Mouse (Mus musculus): ENCODE measurements around the gene Pigr.

The Pigr gene

DNA sequence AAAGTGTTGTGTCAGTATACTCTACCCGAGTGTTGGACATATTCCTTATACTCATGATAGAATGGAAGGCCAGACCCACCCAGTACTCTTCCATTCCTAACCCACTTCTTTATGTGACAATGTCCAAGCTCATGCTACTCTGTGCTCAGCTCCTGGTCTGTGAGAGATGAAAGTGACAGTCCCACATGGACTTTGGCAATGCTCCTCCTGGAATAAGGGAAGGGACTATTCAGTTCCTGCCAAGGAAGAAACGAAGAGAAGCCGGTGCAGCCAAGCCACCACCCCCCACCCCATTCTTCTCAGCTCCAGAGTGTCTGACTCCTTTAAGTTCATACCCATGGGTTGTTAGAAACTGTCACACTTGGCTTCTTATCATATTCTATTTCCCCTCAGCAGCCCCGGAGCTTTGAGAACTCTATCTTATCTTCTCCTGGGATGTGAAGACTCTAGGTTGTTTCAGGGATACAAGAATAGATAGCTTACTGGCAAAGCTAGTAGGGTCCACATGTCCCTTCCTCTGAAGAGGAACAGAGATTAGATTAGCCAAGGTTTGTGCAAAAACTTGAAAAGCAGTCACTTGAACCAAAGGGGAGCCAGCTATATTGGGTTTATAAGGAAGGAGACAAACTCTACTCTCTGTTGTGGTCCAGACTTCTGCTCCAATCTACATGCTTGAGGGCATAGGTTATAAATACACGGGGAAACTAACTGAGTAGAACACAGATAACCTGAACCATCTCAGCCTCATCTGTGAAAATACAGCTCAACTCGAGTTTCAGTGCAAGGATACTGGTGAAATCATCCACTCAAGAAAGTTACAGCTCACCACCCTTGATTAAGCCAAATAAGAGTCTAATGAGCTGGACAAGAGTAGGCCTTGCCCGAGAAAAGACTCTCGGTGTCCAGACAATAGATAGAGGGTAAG lies 3.7 kb downstream of the Pigr start:
- no peak for DNase-seq (ENCODE audit: low spot score)

DNA sequence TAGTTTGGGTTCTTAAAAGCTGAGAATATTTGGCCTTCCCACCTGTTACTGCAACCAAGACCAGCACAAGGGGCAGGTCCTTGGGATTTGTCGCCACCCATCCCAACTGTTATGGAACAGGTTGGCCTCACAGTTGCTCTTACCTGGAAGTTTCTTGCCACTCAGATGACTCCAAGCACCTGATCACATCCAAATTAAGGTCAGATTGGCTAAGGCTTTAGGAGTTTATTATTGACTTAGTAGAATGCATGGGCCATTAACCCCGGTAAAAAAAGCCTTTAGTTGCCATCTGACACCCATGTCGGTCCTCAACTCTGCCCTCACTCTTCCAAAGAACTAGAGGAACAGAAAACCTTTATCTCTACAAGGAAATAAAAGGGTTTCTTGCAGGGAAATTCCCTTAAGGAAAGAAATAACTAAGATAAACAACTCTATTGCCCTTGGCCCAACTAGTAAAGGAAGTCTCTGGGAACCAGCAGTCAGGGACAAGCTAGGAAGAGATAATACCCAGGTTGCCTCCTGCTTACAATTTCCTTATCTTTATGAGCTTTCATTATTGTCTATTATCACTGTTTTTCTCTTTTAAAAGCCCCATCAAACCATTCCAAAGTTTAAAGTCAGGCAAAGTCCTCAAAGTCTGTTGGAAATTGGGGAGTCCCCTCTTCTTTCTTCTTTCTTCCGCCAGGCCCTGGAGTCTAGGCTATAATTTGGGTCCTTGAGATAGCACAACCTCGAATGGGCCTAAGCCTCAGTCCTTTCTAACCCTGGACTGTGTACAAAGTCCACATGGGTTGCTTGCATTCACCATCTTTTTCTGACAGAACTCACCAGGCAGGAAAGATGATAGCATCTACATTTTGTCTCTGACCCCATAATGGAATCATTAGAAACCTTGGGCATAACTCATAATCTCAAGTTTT lies 6.0 kb downstream of the Pigr start:
- DNase-seq (ENCODE audit: low spot score): no peak

DNA sequence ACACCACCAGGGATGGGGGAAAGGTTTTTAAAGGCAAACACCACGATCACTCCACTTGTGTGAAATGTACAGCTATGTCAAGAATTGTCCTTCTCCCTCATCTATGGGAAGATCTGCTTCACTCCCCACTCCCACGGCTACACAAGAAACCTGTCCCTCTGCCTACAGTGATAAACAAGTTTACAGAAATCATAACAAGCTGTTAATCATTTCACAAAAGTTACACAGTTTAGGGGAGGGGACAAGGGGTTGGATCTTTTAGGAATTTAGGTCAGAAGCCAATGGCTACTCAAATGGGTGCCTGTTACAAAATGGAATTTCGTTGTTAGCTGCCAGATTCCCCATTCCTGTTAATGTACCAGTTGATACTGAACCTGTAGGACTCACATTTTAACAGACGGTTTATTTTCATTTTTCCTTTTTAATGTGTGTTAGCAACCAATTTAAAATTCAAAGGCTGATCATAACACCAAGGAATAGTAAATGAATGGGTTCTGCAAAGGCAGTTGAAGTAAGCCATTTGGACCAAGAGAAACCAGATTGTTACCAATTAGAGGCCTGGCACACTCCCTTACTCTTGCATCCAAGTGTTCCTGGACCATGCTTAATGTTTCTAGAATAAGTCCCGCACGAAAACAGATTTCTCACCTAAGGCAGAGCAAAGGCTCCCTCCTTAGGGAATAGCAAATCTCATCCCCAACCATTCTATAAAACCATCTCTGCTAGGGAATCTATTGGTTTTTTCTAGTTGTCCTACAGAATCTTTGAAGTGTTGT lies 8.9 kb downstream of the Pigr start:
- no peak for DNase-seq (ENCODE audit: low spot score)

DNA sequence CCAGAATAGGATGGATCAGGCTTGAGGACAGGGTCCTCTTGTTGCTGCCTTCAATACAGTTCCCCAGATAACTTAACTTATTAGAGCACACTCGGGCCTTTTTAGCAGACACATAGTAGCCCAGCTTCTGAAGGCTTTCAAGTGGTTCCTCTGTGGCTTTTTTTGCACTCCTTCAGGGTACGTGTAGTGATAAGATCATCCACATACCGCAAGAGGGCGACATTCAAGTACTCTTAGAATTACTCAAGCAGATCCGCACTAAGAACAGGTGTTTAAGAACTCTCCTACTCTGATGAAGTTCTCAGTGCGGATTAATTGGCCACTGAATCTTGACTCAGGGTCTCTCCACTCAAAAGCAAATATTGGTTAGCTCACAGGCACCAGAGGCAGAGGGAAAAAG lies 11.8 kb downstream of the Pigr start:
- no peak for DNase-seq (ENCODE audit: low spot score)

DNA sequence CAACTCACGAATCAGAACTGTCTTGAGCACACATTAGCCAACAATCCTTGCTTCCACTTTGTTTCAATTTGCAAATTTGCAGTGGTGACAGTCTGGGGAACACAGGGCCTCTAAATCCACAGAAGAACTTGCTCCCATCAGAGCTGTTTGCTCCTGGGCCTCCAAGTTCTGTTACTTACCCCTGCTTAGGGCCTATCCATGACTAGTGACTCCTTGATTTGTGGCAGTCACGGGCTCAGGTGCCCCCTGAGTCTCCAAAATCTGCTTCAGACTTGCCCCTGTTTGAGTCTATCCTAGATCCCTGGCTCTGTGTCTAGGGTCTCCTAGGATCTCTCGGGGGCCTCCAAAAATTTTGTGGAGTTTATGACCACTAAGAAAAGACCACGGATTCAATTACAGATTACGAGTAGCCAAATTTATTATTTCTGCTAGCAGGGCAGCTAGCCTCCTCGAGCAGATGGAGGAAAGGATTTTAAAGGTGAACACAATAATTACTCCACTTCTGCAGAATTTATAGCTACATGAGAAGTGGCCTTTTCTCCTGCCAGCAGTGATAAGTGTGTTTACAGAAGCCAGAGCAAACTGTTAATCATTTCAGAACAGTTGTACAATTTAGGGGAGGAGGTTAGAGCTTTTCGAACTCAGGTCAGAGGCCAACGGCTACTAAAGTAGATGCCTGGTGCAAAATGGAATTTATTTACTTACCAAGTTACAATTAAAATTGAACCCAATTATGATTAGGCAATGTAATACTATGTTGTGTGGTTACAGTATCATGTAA lies 14.3 kb downstream of the Pigr start:
- no peak for DNase-seq (ENCODE audit: low spot score)

DNA sequence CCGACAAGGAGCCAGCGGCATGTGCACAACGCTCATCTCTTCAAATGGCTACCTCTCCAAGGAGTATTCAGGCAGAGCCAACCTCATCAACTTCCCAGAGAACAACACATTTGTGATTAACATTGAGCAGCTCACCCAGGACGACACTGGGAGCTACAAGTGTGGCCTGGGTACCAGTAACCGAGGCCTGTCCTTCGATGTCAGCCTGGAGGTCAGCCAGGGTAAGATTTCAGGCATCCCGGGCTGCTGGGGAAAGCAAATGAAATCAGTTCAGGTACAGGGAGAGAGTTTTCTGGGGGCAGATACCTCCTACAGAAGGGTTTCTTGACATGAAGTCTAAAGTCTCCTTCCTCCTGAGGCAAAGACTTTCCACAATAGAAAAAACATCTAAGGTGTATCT lies 15.1 kb downstream of the Pigr start:
- no peak for DNase-seq (ENCODE audit: low spot score)

DNA sequence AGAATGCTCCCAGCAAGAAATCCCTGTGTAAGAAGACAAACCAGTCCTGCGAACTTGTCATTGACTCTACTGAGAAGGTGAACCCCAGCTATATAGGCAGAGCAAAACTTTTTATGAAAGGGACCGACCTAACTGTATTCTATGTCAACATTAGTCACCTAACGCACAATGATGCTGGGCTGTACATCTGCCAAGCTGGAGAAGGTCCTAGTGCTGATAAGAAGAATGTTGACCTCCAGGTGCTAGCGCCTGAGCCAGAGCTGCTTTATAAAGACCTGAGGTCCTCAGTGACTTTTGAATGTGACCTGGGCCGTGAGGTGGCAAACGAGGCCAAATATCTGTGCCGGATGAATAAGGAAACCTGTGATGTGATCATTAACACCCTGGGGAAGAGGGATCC lies 18.0 kb downstream of the Pigr start:
- no peak for DNase-seq (ENCODE audit: low spot score)

DNA sequence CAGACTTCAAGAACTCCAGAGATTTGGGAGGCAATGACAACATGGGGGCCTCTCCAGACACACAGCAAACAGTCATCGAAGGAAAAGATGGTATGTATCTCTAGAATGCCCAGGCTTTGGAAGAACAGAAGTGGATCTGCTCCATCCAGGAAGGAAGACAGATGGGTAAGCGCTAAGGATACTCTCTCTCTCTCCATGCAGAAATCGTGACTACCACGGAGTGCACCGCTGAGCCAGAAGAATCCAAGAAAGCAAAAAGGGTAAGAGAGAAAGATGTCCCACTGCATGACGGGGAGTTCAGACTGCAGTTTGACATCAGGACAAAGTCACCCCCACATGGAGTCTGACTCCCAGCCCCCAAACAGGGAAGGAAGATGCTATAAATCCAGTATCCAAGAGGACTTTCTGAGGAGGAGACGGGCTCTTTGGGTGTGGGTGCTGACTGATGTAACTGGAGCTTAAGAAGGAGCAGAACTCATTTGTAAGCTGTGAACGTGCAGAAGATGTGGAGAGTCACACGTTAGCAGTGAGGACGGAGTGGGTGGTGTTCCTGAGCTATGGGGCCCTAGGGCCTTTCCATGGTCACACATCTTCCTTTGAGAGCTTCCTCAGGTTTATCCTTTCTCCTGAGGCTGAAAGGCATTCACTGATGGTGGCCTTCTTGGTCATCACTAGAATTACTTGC lies 23.2 kb downstream of the Pigr start:
- no peak for DNase-seq (ENCODE audit: low spot score)

DNA sequence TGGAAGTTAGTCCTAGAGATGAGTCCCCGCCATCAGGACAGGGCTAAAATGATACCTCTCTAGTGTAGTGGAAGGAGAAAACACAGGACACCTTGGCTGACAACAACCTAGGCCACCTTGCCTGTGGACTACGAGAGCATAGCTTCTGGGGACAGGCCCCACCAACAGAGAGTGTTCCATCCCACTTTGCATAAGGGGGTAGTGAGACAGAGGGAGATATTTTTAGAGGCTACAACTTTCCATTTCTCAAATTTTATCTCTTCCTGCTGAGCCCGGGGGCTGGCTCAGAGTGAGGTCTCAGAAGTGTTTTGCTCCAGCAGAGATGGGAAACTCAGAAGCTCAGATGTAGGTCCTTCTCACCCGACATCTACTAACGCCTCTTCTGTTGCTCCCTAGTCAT lies 23.9 kb downstream of the Pigr start:
- DNase-seq (ENCODE audit: low spot score): no peak

DNA sequence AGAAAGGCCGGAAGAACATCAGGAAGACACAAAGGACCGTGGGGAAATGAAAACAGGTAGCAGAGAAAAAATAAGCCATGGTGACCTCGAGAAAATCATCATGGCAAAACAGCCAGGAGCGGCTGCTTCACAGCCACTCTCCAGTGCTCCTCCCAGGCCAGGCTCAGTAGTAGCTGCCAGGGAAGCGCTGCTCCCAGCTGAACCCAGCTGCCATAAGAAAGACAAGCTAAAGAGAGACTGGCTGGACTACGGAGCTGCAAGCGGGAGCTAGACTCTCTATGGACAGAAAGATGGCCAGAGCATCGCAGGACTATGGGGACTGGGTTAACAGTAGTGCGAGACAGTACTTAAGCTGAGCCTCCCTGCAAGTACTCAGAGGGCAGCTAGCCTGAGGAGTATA lies 28.3 kb downstream of the Pigr start:
- DNase-seq (ENCODE audit: low spot score): no peak

DNA sequence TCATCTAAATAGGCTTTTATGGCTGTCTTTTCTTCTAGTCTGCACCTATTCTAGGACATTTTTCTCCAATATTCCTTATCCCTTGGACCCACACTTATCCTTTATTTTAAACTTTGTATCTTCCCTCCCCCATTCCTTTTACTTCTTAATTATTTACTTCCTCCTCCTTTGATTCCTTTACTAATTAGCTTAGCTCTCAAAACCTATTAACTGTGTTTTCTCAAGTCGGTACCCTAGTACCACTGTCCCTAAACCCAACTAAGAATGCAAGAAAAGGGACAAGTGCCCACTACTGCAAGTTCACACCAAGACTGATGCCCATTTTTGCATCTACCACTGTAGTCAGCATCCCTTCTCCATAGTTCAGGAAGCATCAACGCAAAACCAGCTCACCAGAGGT lies 29.2 kb downstream of the Pigr start:
- DNase-seq (ENCODE audit: low spot score): no peak

DNA sequence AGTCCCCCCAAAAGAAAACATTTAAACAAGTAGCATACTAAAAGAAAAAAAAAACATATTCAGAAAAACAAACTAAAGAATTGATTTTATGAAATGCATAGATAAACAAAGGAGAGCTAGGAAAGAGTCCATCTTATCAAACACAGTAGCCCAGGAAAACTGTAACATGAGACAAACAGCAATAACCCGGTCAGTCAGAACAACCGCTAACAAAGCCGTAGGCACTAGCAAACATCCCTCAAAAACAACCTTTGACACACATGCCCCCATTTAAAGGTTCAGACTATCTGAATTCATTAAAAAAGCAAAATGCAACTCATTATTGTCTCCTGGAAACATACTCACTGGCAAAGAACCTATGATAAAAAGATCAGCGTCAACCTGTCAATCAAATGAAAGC lies 31.0 kb downstream of the Pigr start:
- DNase-seq (ENCODE audit: low spot score): no peak

DNA sequence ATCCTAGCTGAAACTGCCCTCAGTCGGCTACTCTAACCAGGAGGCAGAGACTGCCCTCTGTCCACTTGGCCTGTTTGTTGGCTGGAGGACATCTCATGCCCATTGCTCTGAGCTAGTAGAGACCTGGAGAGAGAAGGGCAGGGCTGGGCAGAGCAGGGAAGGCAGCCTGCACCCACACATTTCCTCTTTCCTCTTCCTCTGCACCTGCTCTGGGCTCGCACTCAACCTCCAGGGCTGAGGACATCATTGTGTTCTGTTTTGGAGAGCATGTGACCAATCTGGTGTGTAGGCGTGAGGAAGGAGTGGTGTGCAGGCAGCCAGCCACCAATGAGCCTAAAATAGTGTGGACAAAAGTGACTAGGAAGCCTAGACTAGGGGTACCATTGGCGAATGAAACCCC lies 37.8 kb downstream of the Pigr start:
- no peak for DNase-seq (ENCODE audit: low spot score)

DNA sequence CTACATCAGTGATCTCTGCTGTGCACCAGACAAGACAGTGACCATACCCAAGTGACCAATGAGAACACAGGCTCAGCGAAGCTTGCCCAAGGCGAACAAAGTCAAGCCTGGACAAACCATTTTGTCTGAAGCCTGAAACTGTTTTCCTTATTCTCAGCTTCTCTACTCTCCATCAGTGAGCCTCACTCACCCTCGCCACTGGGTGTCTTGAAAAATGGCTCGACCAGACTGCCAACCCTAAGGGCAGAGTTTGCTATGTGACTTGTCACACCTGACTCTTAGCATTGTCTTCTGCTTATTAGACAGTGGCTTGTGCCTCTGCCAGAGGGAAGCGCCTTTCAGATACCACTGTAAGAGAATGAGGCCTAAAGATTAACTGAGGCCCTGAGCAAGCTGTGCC lies 38.3 kb downstream of the Pigr start:
- no peak for DNase-seq (ENCODE audit: low spot score)

DNA sequence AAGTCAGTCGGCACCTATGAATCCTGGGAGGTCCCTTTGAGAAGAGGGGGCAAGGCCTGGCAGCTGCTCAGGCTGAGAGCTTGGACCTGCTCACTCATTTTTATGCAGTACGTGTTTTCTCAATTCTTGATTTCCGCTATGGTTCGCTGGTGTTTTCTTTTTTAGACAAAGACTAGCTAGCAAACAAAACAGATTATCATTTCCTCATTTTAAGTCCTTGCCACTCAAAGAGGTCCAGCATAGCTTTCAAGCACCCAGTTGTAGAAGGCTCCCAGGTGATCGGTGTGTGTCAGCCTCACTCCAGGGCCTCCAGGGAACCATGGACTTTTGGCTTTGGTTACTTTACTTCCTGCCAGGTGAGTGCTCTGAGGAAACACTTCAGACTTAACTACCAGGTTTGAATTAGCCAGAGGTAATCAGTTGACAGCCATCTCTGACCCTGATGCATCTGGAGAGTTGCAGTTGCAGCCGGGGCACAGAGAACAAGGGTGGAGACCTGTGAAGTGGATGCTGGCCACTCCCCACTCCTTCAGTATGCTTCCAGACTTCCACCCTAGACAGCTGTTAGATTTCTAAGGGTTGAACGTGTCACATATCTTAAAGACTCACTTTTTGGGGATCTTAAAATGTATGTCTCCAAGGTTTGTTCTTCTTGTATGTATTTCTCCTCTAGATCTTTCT lies 39.2 kb downstream of the Pigr start, which contains the start of gene Fcmr:
Gene Fcmr, plus strand, starts transcription at position 129 of the 681 bp plus-strand sequence.
- no peak for DNase-seq (ENCODE audit: low spot score)

DNA sequence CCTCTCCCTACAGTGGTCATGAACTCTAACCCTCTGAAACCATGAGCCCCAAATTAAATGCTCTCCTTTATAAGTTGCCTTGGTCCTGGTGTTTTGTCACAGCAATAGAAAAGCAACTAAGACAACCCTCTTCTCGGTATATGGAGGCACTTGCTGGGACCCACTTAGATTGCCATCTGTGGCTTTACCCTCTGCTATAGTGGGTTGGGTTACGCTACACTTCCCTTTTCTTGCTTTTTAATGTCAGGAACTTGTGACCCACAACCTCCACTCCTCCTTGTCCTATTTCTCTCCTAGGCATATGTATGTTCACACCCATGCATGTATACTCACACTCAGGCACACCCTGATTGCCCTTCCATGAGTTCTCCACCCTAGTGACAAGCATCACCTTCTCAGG lies 46.4 kb downstream of the Pigr start:
- DNase-seq (ENCODE audit: low spot score): no peak

DNA sequence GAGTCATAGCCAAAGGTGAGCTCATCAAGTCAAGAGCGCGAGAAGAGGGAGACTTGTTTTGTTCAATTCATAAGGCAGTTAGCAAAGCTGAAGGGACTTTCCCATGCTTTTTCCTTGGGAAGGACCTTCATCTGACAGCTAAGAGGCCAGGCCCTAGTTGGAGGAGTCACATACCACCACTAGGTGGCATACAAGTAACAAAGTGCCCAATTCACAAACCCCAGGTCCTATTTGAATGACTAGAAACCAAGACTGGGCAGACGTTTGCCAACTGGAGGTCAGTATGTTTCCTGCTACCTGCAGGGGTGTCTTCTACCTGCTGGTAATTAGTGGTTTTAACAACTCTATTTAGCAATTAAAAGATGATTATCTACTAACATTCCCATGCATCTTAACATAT lies 48.7 kb downstream of the Pigr start:
- no peak for DNase-seq (ENCODE audit: low spot score)

DNA sequence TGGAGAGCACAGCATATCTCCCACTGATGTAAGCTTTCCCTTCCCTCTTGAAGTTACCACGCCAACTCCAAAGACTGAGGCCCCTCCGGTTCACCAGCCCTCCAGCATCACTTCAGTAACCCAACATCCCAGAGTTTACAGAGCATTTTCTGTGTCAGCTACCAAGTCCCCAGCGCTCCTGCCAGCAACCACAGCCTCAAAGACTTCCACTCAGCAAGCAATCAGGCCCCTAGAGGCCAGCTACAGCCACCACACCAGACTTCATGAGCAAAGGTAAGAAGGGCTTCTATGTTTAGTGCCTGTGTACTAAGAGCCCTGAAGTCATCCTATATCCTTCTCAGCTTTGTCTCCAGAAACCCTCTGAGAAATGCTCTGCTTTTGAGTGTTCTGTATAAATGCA lies 49.4 kb downstream of the Pigr start:
- DNase-seq (ENCODE audit: low spot score): no peak

DNA sequence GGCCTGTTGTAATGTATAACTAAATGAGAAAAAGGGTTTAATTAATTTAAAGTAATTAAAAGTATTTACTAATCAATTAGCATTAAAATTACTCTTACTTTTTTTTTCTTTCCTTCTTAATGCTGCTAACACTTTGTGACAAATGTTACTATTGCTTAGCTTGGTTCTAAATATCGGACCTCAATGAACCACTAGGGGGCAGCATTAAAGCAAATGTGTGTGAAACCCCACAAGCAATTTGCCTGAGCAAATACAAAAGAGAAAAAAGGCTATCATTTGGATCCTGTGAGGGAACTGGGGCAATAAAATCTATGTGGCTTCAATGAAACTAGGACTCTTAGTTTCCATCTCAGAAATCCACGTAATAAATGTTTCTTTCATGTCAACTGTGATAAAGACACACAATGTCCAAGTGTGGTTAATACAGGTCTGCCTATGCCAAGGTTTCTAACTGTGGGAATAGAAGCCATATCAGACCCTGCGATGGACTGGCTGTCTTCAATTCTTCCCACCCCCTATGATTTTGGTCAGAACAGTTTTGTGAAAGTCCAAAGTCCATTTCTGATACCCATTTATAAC lies 50.5 kb downstream of the Pigr start:
- DNase-seq (ENCODE audit: low spot score): peak; percentile 40

Data from urinary bladder, postnatal 25 days (tissue).